Comparison of ENCODE assay signal across 29 mouse cellular contexts in the genomic region with DNA sequence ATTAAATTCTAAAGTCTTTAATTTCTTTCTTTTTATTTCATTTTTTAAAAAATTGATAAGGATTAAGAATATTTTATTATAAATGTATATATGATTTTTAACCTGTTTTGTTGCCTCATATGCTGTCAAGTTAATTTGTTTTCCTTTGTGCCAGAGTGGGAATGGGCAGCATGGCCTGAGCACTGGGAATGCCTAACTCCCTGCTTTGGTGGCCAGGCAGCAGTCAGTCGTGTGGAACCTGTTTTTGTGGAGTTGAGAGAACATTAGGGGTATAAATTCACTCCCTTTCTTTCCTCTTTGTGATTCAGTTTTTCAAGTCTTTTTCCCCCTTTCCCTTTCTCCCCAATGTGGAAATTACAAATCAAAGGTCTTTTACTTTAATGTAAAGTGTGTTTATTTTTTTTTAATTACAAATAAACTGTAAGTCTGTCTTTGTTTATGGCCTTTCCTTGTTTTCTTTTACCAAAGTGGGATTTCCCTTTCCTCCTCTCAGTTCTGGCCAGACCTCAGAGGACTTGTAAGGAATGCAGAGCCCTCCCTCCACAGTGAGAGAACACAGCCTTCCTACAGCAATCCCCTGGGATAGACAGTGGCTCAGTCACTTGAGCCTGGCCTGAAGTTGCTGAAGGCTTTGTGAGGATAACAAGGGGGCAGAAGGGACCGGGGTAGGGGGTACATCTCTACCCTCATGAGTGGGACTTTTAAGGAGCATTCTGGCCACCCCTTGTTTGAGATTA. TPM values are rescaled to one million over a fixed set of nuclear protein-coding genes. Genes with fewer than 3 reads are reported as not detected.
"Had no signal": no experiment of that assay in that cellular context is flagged by ENCODE, and none has a peak within 500 bp of the region (broad histone marks: within the 10 kb centered on the region; RNA-seq: fewer than 3 reads in every experiment).

No protein-coding gene starts in this region.

- H3K27me3 ChIP-seq: heart, embryonic 12.5 days; hindbrain, embryonic 12.5 days; intestine, embryonic 15.5 days; limb, embryonic 12.5 days; liver, embryonic 13.5 days; liver, embryonic 15.5 days had no signal

- ATAC-seq: hindbrain, embryonic 16.5 days; inflammation-experienced regulatory T-cells, adult 6 months; intestine, embryonic 15.5 days; intestine, postnatal 0 days had no signal

- H3K27ac ChIP-seq: gastrocnemius, adult 2 months; heart, embryonic 10.5 days; hindbrain, embryonic 10.5 days; hindbrain, embryonic 12.5 days; hindbrain, embryonic 14.5 days; intestine, embryonic 15.5 days; layer of hippocampus, adult 2 months; left cerebral cortex, adult 2 months; limb, embryonic 10.5 days; limb, embryonic 12.5 days; liver, embryonic 13.5 days; liver, embryonic 15.5 days had no signal

- H3K9ac ChIP-seq: heart, embryonic 12.5 days; hindbrain, embryonic 12.5 days; hindbrain, embryonic 14.5 days; intestine, embryonic 15.5 days; limb, embryonic 12.5 days; liver, embryonic 13.5 days; liver, embryonic 15.5 days had no signal

- H3K9me3 ChIP-seq: heart, embryonic 10.5 days; intestine, embryonic 15.5 days; limb, embryonic 10.5 days; liver, embryonic 15.5 days had no signal

- H3K4me2 ChIP-seq: heart, embryonic 12.5 days; hindbrain, embryonic 12.5 days; hindbrain, embryonic 14.5 days; intestine, embryonic 15.5 days; limb, embryonic 12.5 days; liver, embryonic 11.5 days; liver, embryonic 13.5 days; liver, embryonic 15.5 days had no signal

- H3K36me3 ChIP-seq: heart, embryonic 10.5 days; heart, embryonic 12.5 days; hindbrain, embryonic 10.5 days; hindbrain, embryonic 12.5 days; intestine, embryonic 15.5 days; limb, embryonic 10.5 days; limb, embryonic 12.5 days; liver, embryonic 13.5 days; liver, embryonic 15.5 days had no signal

- H3K4me1 ChIP-seq: heart, embryonic 10.5 days; heart, embryonic 12.5 days; hindbrain, embryonic 10.5 days; hindbrain, embryonic 12.5 days; intestine, embryonic 15.5 days; limb, embryonic 10.5 days; limb, embryonic 12.5 days; liver, embryonic 13.5 days; liver, embryonic 15.5 days had no signal

- DNase-seq: gastrocnemius, adult 2 months; gastrocnemius, postnatal 10 days; gastrocnemius, postnatal 25 days; heart, adult 18-20 months; heart, postnatal 10 days; heart, postnatal 4 days; kidney, adult 9 months; kidney, postnatal 14 days; liver; liver, embryonic 13.5 days had no signal

- H3K4me3 ChIP-seq: gastrocnemius, adult 2 months; heart, embryonic 10.5 days; heart, embryonic 12.5 days; hindbrain, embryonic 10.5 days; hindbrain, embryonic 12.5 days; intestine, embryonic 15.5 days; layer of hippocampus, adult 2 months; left cerebral cortex, adult 2 months; limb, embryonic 10.5 days; limb, embryonic 12.5 days; liver, embryonic 13.5 days; liver, embryonic 15.5 days had no signal

RNA-seq across cellular contexts. Expression of gene Slc22a28, which starts 17.2 kb away (rescaled TPM):
- polyA plus RNA-seq: frontal cortex, adult 2 months; heart, embryonic 10.5 days; heart, embryonic 12.5 days; heart, embryonic 14.5 days; heart, embryonic 16.5 days; hindbrain, embryonic 10.5 days; hindbrain, embryonic 12.5 days; hindbrain, embryonic 14.5 days; hindbrain, embryonic 16.5 days; inflammation-experienced regulatory T-cells, adult 6 months; intestine, embryonic 15.5 days; intestine, postnatal 0 days; limb, embryonic 10.5 days; limb, embryonic 12.5 days; limb, embryonic 14.5 days; liver, embryonic 11.5 days; liver, embryonic 13.5 days; liver, embryonic 15.5 days had no signal
